Comparison of ENCODE assay signal across 9 mouse cellular contexts in the genomic region with DNA sequence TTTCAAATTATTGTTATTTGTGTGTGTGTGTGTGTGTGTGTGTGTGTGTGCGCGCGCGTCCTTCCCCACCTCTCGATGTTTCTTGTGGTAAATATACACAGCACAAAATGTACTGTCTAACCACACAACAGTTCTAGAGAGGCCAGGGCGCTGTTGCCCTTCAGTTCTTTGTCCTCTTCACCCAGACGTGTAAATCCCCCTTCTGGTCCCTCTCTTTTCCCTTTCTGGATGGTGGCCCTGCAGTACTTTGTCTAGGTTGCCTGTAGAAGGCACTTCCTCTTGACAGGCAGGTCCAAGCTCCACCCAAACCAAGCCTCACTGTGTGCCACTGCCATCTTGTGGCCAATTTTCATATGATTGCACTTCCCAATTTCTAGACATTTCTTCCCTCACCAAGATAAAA. TPM values are rescaled to one million over a fixed set of nuclear protein-coding genes. Genes with fewer than 3 reads are reported as not detected.
DNase-seq lines count a peak whose midpoint lies in the region; ATAC-seq and TF ChIP-seq lines count a peak whose summit lies in the region.
"Had no signal": no experiment of that assay in that cellular context is flagged by ENCODE, and none has a peak within 500 bp of the region (broad histone marks: within the 10 kb centered on the region; RNA-seq: fewer than 3 reads in every experiment).

No protein-coding gene starts in this region.

- no peak for DNase-seq in Patski (ENCODE audit: low read depth, low spot score)
- peak; percentile 66 for DNase-seq in cerebellum, adult 9-11 months
- DNase-seq in frontal cortex, adult 2 months (ENCODE audit: extremely low spot score in 1 of 2, low spot score in 1 of 2) = peak; percentile 49 to 90
- DNase-seq in layer of hippocampus, postnatal 25 days (ENCODE audit: extremely low spot score in 1 of 2, low spot score in 1 of 2) = peak; percentile 49 to 72
- DNase-seq in lung, postnatal 36 days = peak; percentile 94
- DNase-seq in right cerebral cortex, postnatal 10 days (ENCODE audit: low spot score in 2 of 2) = peak; percentile 85
- peak; percentile 70 to 75 for DNase-seq in urinary bladder, postnatal 36 days (ENCODE audit: low spot score in 2 of 2)

- CTCF ChIA-PET in Patski (lab: Charles Lee) = interaction anchor here (0.8 to 2.1 kb wide), 13 partner anchors 15 to 208 kb away, joined by 3 to 6 read pairs (median 4); a partner anchor contains a TSS

- no peaks in the 10 kb centered on the region; the same call in 1 of the 2 replicates for H3K9me3 ChIP-seq in hindbrain, embryonic 13.5 days

- H3K4me2 ChIP-seq in hindbrain, embryonic 13.5 days = 0 out of 2 replicates have a peak overlapping the region, but pooled peaks have one; percentile 25

- TF ChIP-seq CTCF in Patski (IDR thresholded peaks at IDR 0.05) = peak; percentile 94

- H3K4me3 ChIP-seq in hindbrain, embryonic 13.5 days = no peak overlapping the region

- POLR2A ChIA-PET in Patski (lab: Charles Lee) = interaction anchor here (0.8 kb wide), 1 partner anchor 18 kb away, joined by 3 read pairs; a partner anchor contains a TSS

- H3K4me1 ChIP-seq in hindbrain, embryonic 13.5 days (replicated peaks) = no peaks in the 10 kb centered on the region

- peak; percentile 60 for ATAC-seq in Patski
- no peak for ATAC-seq in hindbrain, embryonic 13.5 days (ENCODE audit: low FRiP score)

- H3K27me3 ChIP-seq in Patski = no peaks in the 10 kb centered on the region
- no peaks in the 10 kb centered on the region for H3K27me3 ChIP-seq in hindbrain, embryonic 13.5 days

- H3K27ac ChIP-seq in hindbrain, embryonic 13.5 days = no peak overlapping the region

- in situ Hi-C loops in Patski (cut with MboI; ENCODE audit: low pct_unique_long_range_greater_than_20kb) = loop anchor here (5.0 kb wide), 2 partner anchors 72 to 207 kb away; no protein-coding TSS in a partner anchor

- no peaks in the 10 kb centered on the region for H3K36me3 ChIP-seq in hindbrain, embryonic 13.5 days

- 47% methylated on average over 7 of the region's 7 CpGs for WGBS in hindbrain, embryonic 13.5 days

- no peak overlapping the region for H3K9ac ChIP-seq in hindbrain, embryonic 13.5 days

RNA-seq across cellular contexts. Expression of a gene that starts 6.0 kb away (rescaled TPM):
- polyA plus RNA-seq in Patski (2021) = 0.23 TPM
- polyA plus RNA-seq in frontal cortex, adult 2 months (2012; rRNA removed) = 0.15 and 0.22 TPM in 2 replicates
- not detected in 2 replicates for polyA plus RNA-seq in hindbrain, embryonic 13.5 days (2015; fragmentation: Nextera tagmentation; extraction: Ambion mirVana)
- total RNA-seq in layer of hippocampus, postnatal 25 days (2021) = under 1 TPM in 1 of 2 experiments, not detected in 1; 0.20 TPM
- polyA plus RNA-seq: neural tube, embryonic 14.5 days had no signal

RNA-seq across cellular contexts. Expression of a gene that starts 11.9 kb away (rescaled TPM):
- polyA plus RNA-seq in Patski (2021) = 184 TPM
- 55.3 and 61.4 TPM in 2 replicates for polyA plus RNA-seq in frontal cortex, adult 2 months (2012; rRNA removed)
- polyA plus RNA-seq in hindbrain, embryonic 13.5 days (2015; fragmentation: Nextera tagmentation; extraction: Ambion mirVana) = 74.5 and 79.9 TPM in 2 replicates
- 10 to 100 TPM; 48.3 to 54.0 TPM for total RNA-seq in layer of hippocampus, postnatal 25 days (2021)

RNA-seq across cellular contexts. Expression of a gene that starts 17.8 kb away (rescaled TPM):
- polyA plus RNA-seq in Patski (2021) = 18.8 TPM
- 2.8 and 3.2 TPM in 2 replicates for polyA plus RNA-seq in frontal cortex, adult 2 months (2012; rRNA removed)
- polyA plus RNA-seq in hindbrain, embryonic 13.5 days (2015; fragmentation: Nextera tagmentation; extraction: Ambion mirVana) = 6.2 and 6.4 TPM in 2 replicates
- 1 to 10 TPM; 2.0 to 3.0 TPM for total RNA-seq in layer of hippocampus, postnatal 25 days (2021)
